Mouse (Mus musculus) embryonic fibroblast, embryonic 13.5 days (primary cell): ENCODE measurements around the gene Rgs9.

Experiments
- CTCF ChIP-seq: IDR thresholded peaks from 2 replicates; pipeline ENCODE4 v1.5.1; 2011; ENCODE audit warnings: mild to moderate bottlenecking, control low read depth, low read length, moderate library complexity, borderline replicate concordance; ENCODE audit not compliant: insufficient read depth
- POLR2A ChIP-seq: IDR thresholded peaks from 2 replicates; pipeline ENCODE4 v1.6.1; 2011; ENCODE audit warnings: low read depth, mild to moderate bottlenecking, control low read depth, low read length, moderate library complexity

GRCm38 (mm10) chr11:109199612-109200293 lies 98.2 kb downstream of the Rgs9 start:
- TF ChIP-seq POLR2A (no peak), CTCF (no peak)
